Mouse (Mus musculus): Measurements from ENCODE around the gene Snx32. TPM values are rescaled to one million over a fixed set of nuclear protein-coding genes. Genes with fewer than 3 reads are reported as not detected.
"Not testable (repeated sequence)": the region's sequence is repeated elsewhere in the genome, so short reads cannot be mapped to it uniquely, and the experiment has no call there.

Snx32 gene
- polyA plus RNA-seq, 1 experiment from 2014 or later = 11.9 TPM

- Histone ChIP-seq H3K4me1 (no peaks in the 10 kb centered on the region), H3K27ac (no peak within 1 kb of the TSS), H3K27me3 (no peaks in the 10 kb centered on the region), H3K9ac (no peak within 1 kb of the TSS), H3K4me3 (no peak within 1 kb of the TSS), H3K9me3 (no peaks in the 10 kb centered on the region), H3K36me3 (no peaks in the 10 kb centered on the region), H3K4me2 (replicated peaks) (no peak within 1 kb of the TSS)
- no peak for ATAC-seq (ENCODE audit: insufficient number of reproducible peaks, insufficient read depth, low FRiP score, low TSS enrichment)
- WGBS = 46% methylated on average over 17 of the region's 17 CpGs
These were observed 6.7 kb downstream of the Snx32 start, which contains the start of gene 1700020D05Rik for GRCm38 (mm10) chr19:5503687-5504086. Gene 1700020D05Rik, minus strand, starts transcription at chr19:5503787.

- ATAC-seq (ENCODE audit: insufficient number of reproducible peaks, insufficient read depth, low FRiP score, low TSS enrichment) = no peak
- no peaks in the 10 kb centered on the region for H3K9me3 ChIP-seq
- no peaks in the 10 kb centered on the region for H3K4me1 ChIP-seq
- H3K9ac ChIP-seq = no peak overlapping the region
- 80% methylated on average over 2 of the region's 2 CpGs for WGBS
- H3K27ac ChIP-seq = no peak overlapping the region
- H3K4me3 ChIP-seq = no peak overlapping the region
- peaks cover 27% of the 10 kb centered on the region for H3K36me3 ChIP-seq
- no peaks in the 10 kb centered on the region for H3K27me3 ChIP-seq
- no peak overlapping the region for H3K4me2 ChIP-seq (replicated peaks)
These were observed 9.9 kb downstream of the Snx32 start for GRCm38 (mm10) chr19:5500330-5500875.

- Histone ChIP-seq H3K4me3 (no peak overlapping the region), H3K4me2 (replicated peaks) (no peak overlapping the region), H3K4me1 (peaks cover 10% of the 10 kb centered on the region), H3K9me3 (no peaks in the 10 kb centered on the region), H3K27ac (no peak overlapping the region), H3K36me3 (peaks cover 58% of the 10 kb centered on the region), H3K27me3 (no peaks in the 10 kb centered on the region), H3K9ac (no peak overlapping the region)
- 87% methylated on average over 16 of the region's 16 CpGs for WGBS
- no peak for ATAC-seq (ENCODE audit: insufficient number of reproducible peaks, insufficient read depth, low FRiP score, low TSS enrichment)
These were observed 14.3 kb downstream of the Snx32 start for GRCm38 (mm10) chr19:5496052-5496370.

- Histone ChIP-seq H3K4me3 (no peak overlapping the region), H3K9me3 (no peaks in the 10 kb centered on the region), H3K9ac (no peak overlapping the region), H3K4me1 (peaks cover 10% of the 10 kb centered on the region), H3K36me3 (peaks cover 58% of the 10 kb centered on the region), H3K4me2 (replicated peaks) (no peak overlapping the region), H3K27me3 (no peaks in the 10 kb centered on the region), H3K27ac (no peak overlapping the region)
- no peak for ATAC-seq (ENCODE audit: insufficient number of reproducible peaks, insufficient read depth, low FRiP score, low TSS enrichment)
- 78% methylated on average over 12 of the region's 12 CpGs for WGBS
These were observed 14.8 kb downstream of the Snx32 start for GRCm38 (mm10) chr19:5495353-5496051.

- Histone ChIP-seq H3K4me1 (peaks cover 10% of the 10 kb centered on the region), H3K4me2 (replicated peaks) (no peak overlapping the region), H3K9me3 (no peaks in the 10 kb centered on the region), H3K9ac (no peak overlapping the region), H3K27me3 (no peaks in the 10 kb centered on the region), H3K27ac (no peak overlapping the region), H3K4me3 (no peak overlapping the region), H3K36me3 (peaks cover 58% of the 10 kb centered on the region)
- WGBS = 86% methylated on average over 3 of the region's 3 CpGs
- no peak for ATAC-seq (ENCODE audit: insufficient number of reproducible peaks, insufficient read depth, low FRiP score, low TSS enrichment)
These were observed 16.0 kb downstream of the Snx32 start for GRCm38 (mm10) chr19:5494314-5494713.

- peaks cover 10% of the 10 kb centered on the region for H3K4me1 ChIP-seq
- H3K4me3 ChIP-seq; H3K27ac ChIP-seq; H3K4me2 ChIP-seq (replicated peaks); ATAC-seq (ENCODE audit: insufficient number of reproducible peaks, insufficient read depth, low FRiP score, low TSS enrichment); H3K27me3 ChIP-seq; H3K9ac ChIP-seq; H3K9me3 ChIP-seq: not testable (repeated sequence)
- WGBS = 77% methylated on average over 9 of the region's 9 CpGs
- H3K36me3 ChIP-seq = peaks cover 58% of the 10 kb centered on the region
These were observed 17.0 kb downstream of the Snx32 start for GRCm38 (mm10) chr19:5493301-5493721.

GRCm38 (mm10) chr19:5492641-5493040 is 17.7 kb downstream of the Snx32 start:
- no peak overlapping the region for H3K4me3 ChIP-seq
- H3K27ac ChIP-seq = no peak overlapping the region
- no peak overlapping the region for H3K4me2 ChIP-seq (replicated peaks)
- peaks cover 10% of the 10 kb centered on the region for H3K4me1 ChIP-seq
- H3K9me3 ChIP-seq = no peaks in the 10 kb centered on the region
- H3K9ac ChIP-seq = no peak overlapping the region
- H3K36me3 ChIP-seq = peaks cover 54% of the 10 kb centered on the region
- H3K27me3 ChIP-seq = no peaks in the 10 kb centered on the region
- WGBS = 87% methylated on average over 4 of the region's 4 CpGs
- no peak for ATAC-seq (ENCODE audit: insufficient number of reproducible peaks, insufficient read depth, low FRiP score, low TSS enrichment)

GRCm38 (mm10) chr19:5490898-5491708 is 19.2 kb downstream of the Snx32 start:
- under 1% methylated on average over 59 of the region's 59 CpGs for WGBS
- H3K36me3 ChIP-seq = peaks cover 41% of the 10 kb centered on the region
- ATAC-seq (ENCODE audit: insufficient number of reproducible peaks, insufficient read depth, low FRiP score, low TSS enrichment) = no peak; the same call in 1 of the 2 replicates

GRCm38 (mm10) chr19:5490313-5490897 is 19.9 kb downstream of the Snx32 start, which contains the start of gene Cfl1:
Gene Cfl1, plus strand, starts transcription at chr19:5490455.
- WGBS = under 1% methylated on average over 62 of the region's 62 CpGs
- peaks cover 41% of the 10 kb centered on the region for H3K36me3 ChIP-seq

More at GRCm38 (mm10) chr19:5490898-5491708, 19.2 kb downstream of the Snx32 start:
- Histone ChIP-seq H3K4me1 (peaks cover 25% of the 10 kb centered on the region), H3K4me3 (peak overlapping the region; percentile 98), H3K9ac (peak overlapping the region; percentile 97), H3K27me3 (no peaks in the 10 kb centered on the region), H3K4me2 (replicated peaks) (peak overlapping the region; percentile 78), H3K27ac (peak overlapping the region; percentile 98), H3K9me3 (no peaks in the 10 kb centered on the region)

GRCm38 (mm10) chr19:5489721-5490120 is 20.6 kb downstream of the Snx32 start:
- H3K27ac ChIP-seq = peak overlapping the region; percentile 98
- WGBS = 53% methylated on average over 10 of the region's 10 CpGs
- H3K27me3 ChIP-seq; ATAC-seq (ENCODE audit: insufficient number of reproducible peaks, insufficient read depth, low FRiP score, low TSS enrichment); H3K9ac ChIP-seq; H3K9me3 ChIP-seq: not testable (repeated sequence)
- peaks cover 44% of the 10 kb centered on the region for H3K36me3 ChIP-seq
- peaks cover 25% of the 10 kb centered on the region for H3K4me1 ChIP-seq
- peak overlapping the region; percentile 81 for H3K4me2 ChIP-seq (replicated peaks)
- peak overlapping the region; percentile 98; the same call in 1 of the 2 replicates for H3K4me3 ChIP-seq

More at GRCm38 (mm10) chr19:5490313-5490897, 19.9 kb downstream of the Snx32 start, which contains the start of gene Cfl1:
- H3K4me2 ChIP-seq (replicated peaks) = peak within 1 kb of the TSS; percentile 81
- H3K27me3 ChIP-seq = no peaks in the 10 kb centered on the region
- peak; percentile 38; the same call in 1 of the 2 replicates for ATAC-seq (ENCODE audit: insufficient number of reproducible peaks, insufficient read depth, low FRiP score, low TSS enrichment)
- H3K4me3 ChIP-seq = peak within 1 kb of the TSS; percentile 98
- peak within 1 kb of the TSS; percentile 98 for H3K27ac ChIP-seq
- peak within 1 kb of the TSS; percentile 97 for H3K9ac ChIP-seq
- no peaks in the 10 kb centered on the region for H3K9me3 ChIP-seq
- peaks cover 25% of the 10 kb centered on the region for H3K4me1 ChIP-seq

- H3K27ac ChIP-seq = peak overlapping the region; percentile 98
- 0% methylated on average over 26 of the region's 26 CpGs for WGBS
- H3K9ac ChIP-seq = peak overlapping the region; percentile 53
- H3K4me2 ChIP-seq (replicated peaks) = peak overlapping the region; percentile 81
- ATAC-seq (ENCODE audit: insufficient number of reproducible peaks, insufficient read depth, low FRiP score, low TSS enrichment) = peak; percentile 89
- H3K4me1 ChIP-seq = peaks cover 25% of the 10 kb centered on the region
- H3K27me3 ChIP-seq = no peaks in the 10 kb centered on the region
- H3K9me3 ChIP-seq = no peaks in the 10 kb centered on the region
- peaks cover 44% of the 10 kb centered on the region for H3K36me3 ChIP-seq
- peak overlapping the region; percentile 51 for H3K4me3 ChIP-seq
These were observed 21.3 kb downstream of the Snx32 start for GRCm38 (mm10) chr19:5488878-5489571.
